Mouse (Mus musculus) lung, postnatal 0 days (tissue): ENCODE measurements around the gene Cntnap2. TPM values are rescaled to one million over a fixed set of nuclear protein-coding genes. Genes with fewer than 3 reads are reported as not detected.

ENCODE experiments used
- ATAC-seq: fragments of 200-750 bp; cut with Nextera tagmentation; 2 replicates; pipeline ENCODE4 v1.8.0; 2017; ENCODE audit warnings: moderate library complexity
- DNase-seq: peaks from one replicate; pipeline ENCODE4 v3.0.0-alpha.2; 2016; ENCODE audit warnings: low spot score
- H3K27ac ChIP-seq: fragments of 300-500 bp; sonication (generic); 2 replicates; pipeline ENCODE4 v1.5.1; 2014; ENCODE audit warnings: antibody characterized with exemption, mild to moderate bottlenecking, low read length, mixed read lengths
- H3K27me3 ChIP-seq: fragments of 300-500 bp; sonication (generic); replicated peaks from 2 replicates; pipeline ENCODE4 v1.6.1; 2014; ENCODE audit warnings: low read length, mixed read lengths; ENCODE audit not compliant: insufficient read depth
- H3K36me3 ChIP-seq: fragments of 300-500 bp; sonication (generic); 2 replicates; pipeline ENCODE4 v1.6.1; 2014; ENCODE audit warnings: low read length, mixed read lengths; ENCODE audit not compliant: insufficient read depth
- H3K4me1 ChIP-seq: fragments of 300-500 bp; sonication (generic); 2 replicates; pipeline ENCODE4 v1.6.1; 2014; ENCODE audit warnings: antibody characterized with exemption, low read depth, low read length, mixed read lengths; ENCODE audit not compliant: insufficient read depth
- H3K4me2 ChIP-seq: fragments of 300-500 bp; sonication (generic); replicated peaks from 2 replicates; pipeline ENCODE4 v1.6.1; 2014; ENCODE audit warnings: low read depth, mild to moderate bottlenecking, low read length, moderate library complexity, mixed read lengths
- H3K4me3 ChIP-seq: fragments of 300-500 bp; sonication (generic); 2 replicates; pipeline ENCODE4 v1.5.1; 2014; ENCODE audit warnings: low read depth, low read length
- H3K9ac ChIP-seq: fragments of 300-500 bp; sonication (generic); replicated peaks from 2 replicates; pipeline ENCODE4 v1.6.1; 2014; ENCODE audit warnings: low read depth, mild to moderate bottlenecking
- H3K9me3 ChIP-seq: fragments of 300-500 bp; sonication (generic); 2 replicates; pipeline ENCODE4 v1.6.1; 2016; ENCODE audit warnings: low read length, mixed read lengths
- CTCF ChIP-seq: IDR thresholded peaks from 2 replicates; pipeline ENCODE4 v1.5.1; 2016; ENCODE audit warnings: antibody characterized with exemption, mild to moderate bottlenecking
- EP300 ChIP-seq: IDR thresholded peaks from 2 replicates; pipeline ENCODE4 v1.6.1; 2016; ENCODE audit warnings: antibody characterized with exemption, mild to moderate bottlenecking, control low read depth
- WGBS: fragments of 180-500 bp; shearing (Covaris S2); extraction: QIAGEN DNeasy Blood & Tissue Kit; methylation state at CpG from one replicate; pipeline ENCODE4 v1.1.7; 2014; 5-methylcytosine and 5-hydroxymethylcytosine counted together
- polyA plus RNA-seq: library from polyadenylated mRNA; unstranded; fragments of >200 nt; fragmentation: Nextera tagmentation; extraction: Ambion mirVana; gene quantifications from 2 replicates; pipeline ENCODE4 v1.2.1, GENCODE M21; 2015

The Cntnap2 gene
- polyA plus RNA-seq, 1 experiment from 2014 or later, result 0.10 TPM

DNA sequence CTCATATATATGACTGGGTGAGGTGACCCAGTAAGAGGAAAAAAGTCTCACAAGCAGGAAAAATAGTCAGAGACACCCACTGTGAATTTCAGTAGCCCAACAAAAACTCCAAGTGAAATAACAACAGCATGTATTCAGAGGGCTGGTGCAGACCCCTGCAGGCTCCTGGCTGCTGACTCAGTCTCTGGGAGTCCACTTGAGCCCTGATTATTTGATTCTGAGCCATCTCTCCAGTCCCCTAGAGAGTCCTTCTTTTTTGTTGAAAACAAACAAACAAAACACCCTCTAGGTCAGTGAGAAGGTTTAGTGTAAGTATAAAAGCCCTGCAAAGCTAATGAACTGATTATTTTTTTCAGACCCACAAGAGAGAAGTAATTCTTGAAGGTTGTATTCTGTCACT lies 179.0 kb downstream of the Cntnap2 start:
- no peak overlapping the region for H3K4me2 ChIP-seq
- H3K36me3 ChIP-seq, result no peaks in the 10 kb centered on the region
- H3K27ac ChIP-seq, result no peak overlapping the region
- no peak overlapping the region for H3K9ac ChIP-seq
- no peak for DNase-seq
- no peaks in the 10 kb centered on the region for H3K27me3 ChIP-seq
- H3K9me3 ChIP-seq, result no peaks in the 10 kb centered on the region
- ATAC-seq, result no peak
- TF ChIP-seq EP300, result no peak
- no peak for TF ChIP-seq CTCF
- H3K4me3 ChIP-seq, result no peak overlapping the region
- H3K4me1 ChIP-seq, result no peaks in the 10 kb centered on the region

- Histone ChIP-seq H3K27me3 (no peaks in the 10 kb centered on the region), H3K36me3 (no peaks in the 10 kb centered on the region), H3K9me3 (no peaks in the 10 kb centered on the region), H3K27ac (no peak overlapping the region), H3K4me1 (no peaks in the 10 kb centered on the region), H3K4me2 (no peak overlapping the region), H3K4me3 (no peak overlapping the region), H3K9ac (no peak overlapping the region)
- DNase-seq (peak; percentile 5), ATAC-seq (no peak)
- WGBS, result 79% methylated on average over 1 of the region's 1 CpGs
- TF ChIP-seq CTCF, result no peak
- TF ChIP-seq EP300, result no peak
Measured at GRCm38 (mm10) chr6:45241218-45241617, 182.1 kb downstream of the Cntnap2 start.

DNA sequence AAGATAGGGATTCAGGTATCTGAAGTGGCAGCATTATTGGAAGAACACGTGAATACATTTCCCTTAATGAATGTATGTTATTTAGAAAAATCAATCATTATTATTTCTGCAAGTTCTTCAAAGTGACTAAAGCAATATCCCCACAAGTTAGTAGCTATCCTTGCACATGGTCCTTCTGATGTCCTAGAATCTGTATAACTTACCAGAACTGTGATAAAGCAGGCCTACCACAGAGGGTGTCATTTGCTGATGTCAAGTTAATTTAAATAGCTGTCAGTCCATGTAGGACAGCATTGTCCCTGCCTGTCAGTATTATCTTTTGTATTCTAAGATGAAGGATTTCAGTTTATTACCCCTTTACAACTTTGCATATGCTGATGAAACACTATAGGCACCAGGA lies 185.5 kb downstream of the Cntnap2 start:
- Histone ChIP-seq H3K4me1 (no peaks in the 10 kb centered on the region), H3K9ac (no peak overlapping the region), H3K36me3 (no peaks in the 10 kb centered on the region), H3K27me3 (no peaks in the 10 kb centered on the region), H3K9me3 (no peaks in the 10 kb centered on the region), H3K4me3 (no peak overlapping the region), H3K27ac (no peak overlapping the region), H3K4me2 (no peak overlapping the region)
- no peak for TF ChIP-seq CTCF
- TF ChIP-seq EP300, result no peak
- WGBS, result 73% methylated on average over 1 of the region's 1 CpGs
- DNase-seq, result no peak
- no peak for ATAC-seq

- no peak for TF ChIP-seq CTCF
- TF ChIP-seq EP300, result no peak
- no peak overlapping the region for H3K27ac ChIP-seq
- ATAC-seq (no peak), DNase-seq (no peak)
- no peaks in the 10 kb centered on the region for H3K4me1 ChIP-seq
- no peaks in the 10 kb centered on the region for H3K36me3 ChIP-seq
- 51% methylated on average over 1 of the region's 1 CpGs for WGBS
- no peak overlapping the region for H3K4me3 ChIP-seq
- H3K9ac ChIP-seq, result no peak overlapping the region
- no peak overlapping the region for H3K4me2 ChIP-seq
- no peaks in the 10 kb centered on the region for H3K27me3 ChIP-seq
- H3K9me3 ChIP-seq, result no peaks in the 10 kb centered on the region
Measured at GRCm38 (mm10) chr6:45258047-45258446, 198.9 kb downstream of the Cntnap2 start.

GRCm38 (mm10) chr6:45271537-45271936 lies 212.4 kb downstream of the Cntnap2 start:
- 61% methylated on average over 2 of the region's 2 CpGs for WGBS
- Histone ChIP-seq H3K36me3 (no peaks in the 10 kb centered on the region), H3K4me2 (no peak overlapping the region), H3K9me3 (no peaks in the 10 kb centered on the region), H3K27me3 (no peaks in the 10 kb centered on the region), H3K4me1 (no peaks in the 10 kb centered on the region), H3K27ac (no peak overlapping the region), H3K4me3 (no peak overlapping the region), H3K9ac (no peak overlapping the region)
- DNase-seq (no peak), ATAC-seq (no peak)
- TF ChIP-seq EP300 (no peak), CTCF (no peak)

GRCm38 (mm10) chr6:45273259-45273775 lies 214.2 kb downstream of the Cntnap2 start:
- H3K9me3 ChIP-seq, result no peaks in the 10 kb centered on the region
- DNase-seq, result no peak
- no peak overlapping the region for H3K27ac ChIP-seq
- no peaks in the 10 kb centered on the region for H3K4me1 ChIP-seq
- no peaks in the 10 kb centered on the region for H3K36me3 ChIP-seq
- H3K4me3 ChIP-seq, result no peak overlapping the region
- TF ChIP-seq EP300, result no peak
- no peak for TF ChIP-seq CTCF
- ATAC-seq, result no peak
- 41% methylated on average over 1 of the region's 1 CpGs for WGBS
- no peak overlapping the region for H3K9ac ChIP-seq
- no peak overlapping the region for H3K4me2 ChIP-seq
- H3K27me3 ChIP-seq, result no peaks in the 10 kb centered on the region

- no peak overlapping the region for H3K27ac ChIP-seq
- H3K4me3 ChIP-seq, result no peak overlapping the region
- no peak for ATAC-seq
- H3K9me3 ChIP-seq, result no peaks in the 10 kb centered on the region
- no peaks in the 10 kb centered on the region for H3K27me3 ChIP-seq
- H3K9ac ChIP-seq, result no peak overlapping the region
- WGBS, result 62% methylated on average over 1 of the region's 1 CpGs
- H3K4me1 ChIP-seq, result no peaks in the 10 kb centered on the region
- no peaks in the 10 kb centered on the region for H3K36me3 ChIP-seq
- TF ChIP-seq EP300, result no peak
- no peak for DNase-seq
- no peak overlapping the region for H3K4me2 ChIP-seq
Measured at GRCm38 (mm10) chr6:45290154-45290553, 231.0 kb downstream of the Cntnap2 start.
